Mouse (Mus musculus) hindbrain, embryonic 10.5 days (tissue): ENCODE results near the gene Ift46. TPM values are rescaled to one million over a fixed set of nuclear protein-coding genes. Genes with fewer than 3 reads are reported as not detected.
"Not testable (repeated sequence)": the region's sequence is repeated elsewhere in the genome, so short reads cannot be mapped to it uniquely, and the experiment has no call there.

ENCODE experiments used
- DNase-seq: peaks from one replicate; pipeline ENCODE4 v3.0.0-alpha.2; 2017; ENCODE audit warnings: low spot score
- H3K27ac ChIP-seq: fragments of 300-500 bp; sonication (generic); 2 replicates; pipeline ENCODE4 v1.5.1; 2016; ENCODE audit warnings: mild to moderate bottlenecking, moderate library complexity
- H3K27me3 ChIP-seq: fragments of 300-500 bp; sonication (generic); 2 replicates; pipeline ENCODE4 v1.6.1; 2016; ENCODE audit warnings: mild to moderate bottlenecking; ENCODE audit not compliant: poor library complexity, insufficient read depth, severe bottlenecking
- H3K36me3 ChIP-seq: fragments of 300-500 bp; sonication (generic); 2 replicates; pipeline ENCODE4 v1.6.1; 2016; ENCODE audit warnings: mild to moderate bottlenecking, moderate library complexity
- H3K4me1 ChIP-seq: fragments of 300-500 bp; sonication (generic); replicated peaks from 2 replicates; pipeline ENCODE4 v1.6.1; 2016; ENCODE audit warnings: mild to moderate bottlenecking
- H3K4me3 ChIP-seq: fragments of 300-500 bp; sonication (generic); 2 replicates; pipeline ENCODE4 v1.5.1; 2016; ENCODE audit warnings: mild to moderate bottlenecking, moderate library complexity
- H3K9me3 ChIP-seq: fragments of 300-500 bp; sonication (generic); 2 replicates; pipeline ENCODE4 v1.6.1; 2016; ENCODE audit warnings: mild to moderate bottlenecking, moderate library complexity
- WGBS: fragments of 180-500 bp; shearing (Covaris S2); methylation state at CpG from one replicate; pipeline ENCODE4 v1.1.7; 2016; 5-methylcytosine and 5-hydroxymethylcytosine counted together
- polyA plus RNA-seq: library from polyadenylated mRNA; unstranded; fragments of >200 nt; fragmentation: Nextera tagmentation; extraction: Ambion mirVana; gene quantifications from 2 replicates; pipeline ENCODE4 v1.2.1, GENCODE M21; 2016

Gene Ift46
- polyA plus RNA-seq, 1 experiment from 2014 or later: 152 TPM

DNA sequence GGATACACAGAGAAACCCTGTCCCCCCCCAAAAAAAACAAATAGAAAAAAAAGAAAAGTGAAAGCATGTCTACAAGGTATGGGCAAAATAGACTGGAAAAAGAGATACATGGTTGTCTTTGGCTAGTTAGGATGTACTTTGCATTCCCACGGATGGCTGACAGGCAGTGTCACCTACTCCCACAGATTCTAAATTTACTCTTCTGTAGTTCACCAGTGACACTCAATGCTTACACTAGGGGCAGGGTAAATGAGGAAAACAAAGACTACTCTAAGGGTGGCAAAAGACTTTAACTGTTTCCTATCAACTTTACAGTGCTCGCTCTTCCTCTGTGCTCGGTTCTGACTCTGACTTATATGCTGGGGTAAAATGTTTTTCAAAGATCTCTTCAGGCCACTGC, 21.0 kb upstream of the Ift46 start:
- 93% methylated on average over 3 of the region's 3 CpGs for WGBS
- Histone ChIP-seq H3K4me1 (no peaks in the 10 kb centered on the region), H3K27ac (no peak overlapping the region), H3K4me3 (no peak overlapping the region), H3K36me3 (peaks cover 100% of the 10 kb centered on the region), H3K9me3 (no peaks in the 10 kb centered on the region), H3K27me3 (no peaks in the 10 kb centered on the region)
- no peak for DNase-seq

DNA sequence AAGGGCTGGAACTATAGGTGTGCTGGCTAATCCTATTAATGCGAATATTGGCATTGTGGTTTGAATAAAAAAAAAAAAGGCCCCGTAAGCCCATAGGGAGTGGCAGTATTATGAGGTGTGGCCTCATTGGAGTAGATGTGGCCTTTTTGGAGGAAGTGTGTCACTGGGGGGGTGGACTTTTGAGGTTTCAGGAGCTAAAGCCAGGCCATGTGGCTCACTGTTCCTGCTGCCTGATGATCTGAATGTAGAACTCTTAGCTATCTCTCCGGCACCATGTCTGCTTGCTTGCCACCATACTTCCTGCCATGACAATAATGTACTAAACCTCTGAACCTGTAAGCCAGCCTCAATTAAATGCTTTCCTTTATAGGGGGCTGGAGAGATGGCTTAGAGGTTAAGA, 20.4 kb upstream of the Ift46 start:
- Histone ChIP-seq H3K27ac (no peak overlapping the region), H3K4me3 (no peak overlapping the region), H3K9me3 (no peaks in the 10 kb centered on the region), H3K36me3 (peaks cover 100% of the 10 kb centered on the region), H3K27me3 (no peaks in the 10 kb centered on the region), H3K4me1 (no peaks in the 10 kb centered on the region)
- WGBS: 95% methylated on average over 3 of the region's 3 CpGs
- no peak for DNase-seq

GRCm38 (mm10) chr9:44748473-44748872, 19.2 kb upstream of the Ift46 start:
- Histone ChIP-seq H3K9me3 (no peaks in the 10 kb centered on the region), H3K27ac (no peak overlapping the region), H3K4me1 (no peaks in the 10 kb centered on the region), H3K36me3 (peaks cover 100% of the 10 kb centered on the region), H3K27me3 (no peaks in the 10 kb centered on the region), H3K4me3 (no peak overlapping the region)
- whole genome bisulfite sequencing: 86% methylated on average over 7 of the region's 7 CpGs
- DNase-seq: no peak

- H3K36me3 ChIP-seq: peaks cover 53% of the 10 kb centered on the region
- H3K27me3 ChIP-seq: no peaks in the 10 kb centered on the region
- no peak for DNase-seq
- WGBS: 85% methylated on average over 2 of the region's 2 CpGs
- no peaks in the 10 kb centered on the region for H3K9me3 ChIP-seq
- H3K27ac ChIP-seq: no peak overlapping the region
- no peak overlapping the region for H3K4me3 ChIP-seq
- H3K4me1 ChIP-seq: peaks cover 11% of the 10 kb centered on the region
Observed at GRCm38 (mm10) chr9:44760873-44761272, 6.8 kb upstream of the Ift46 start.

- whole genome bisulfite sequencing: 37% methylated on average over 9 of the region's 9 CpGs
- Histone ChIP-seq H3K27ac (peak overlapping the region; percentile 97; the same call in 1 of the 2 replicates), H3K4me1 (peaks cover 22% of the 10 kb centered on the region), H3K4me3 (peak overlapping the region; percentile 100)
- not testable (repeated sequence) for H3K36me3 ChIP-seq, DNase-seq, H3K27me3 ChIP-seq, H3K9me3 ChIP-seq
Observed at GRCm38 (mm10) chr9:44768029-44768394, 304 bp downstream of the Ift46 start.

DNA sequence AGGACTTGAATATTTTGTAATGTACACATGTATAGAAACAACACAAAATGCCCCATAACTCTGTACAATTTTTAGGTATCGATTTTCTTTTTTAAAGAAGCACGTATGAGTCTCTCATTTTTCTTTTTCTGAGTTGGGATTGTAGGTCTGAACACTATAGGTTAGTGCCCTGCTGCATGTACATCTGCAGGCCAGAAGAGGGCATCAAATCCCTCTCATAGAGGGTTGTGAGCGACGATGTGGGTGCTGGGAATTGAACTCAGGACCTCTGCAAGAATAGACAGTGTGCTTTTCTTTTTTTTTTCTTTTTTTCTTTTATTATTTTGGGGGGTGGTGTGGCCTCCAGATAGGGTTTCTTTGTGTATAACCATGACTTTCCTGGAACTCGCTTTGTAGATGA, 3.7 kb downstream of the Ift46 start:
- DNase-seq: no peak
- H3K36me3 ChIP-seq: peaks cover 20% of the 10 kb centered on the region
- no peak overlapping the region for H3K27ac ChIP-seq
- H3K27me3 ChIP-seq: no peaks in the 10 kb centered on the region
- peaks cover 13% of the 10 kb centered on the region for H3K4me1 ChIP-seq
- H3K9me3 ChIP-seq: no peaks in the 10 kb centered on the region
- 93% methylated on average over 5 of the region's 5 CpGs for WGBS
- no peak overlapping the region for H3K4me3 ChIP-seq

DNA sequence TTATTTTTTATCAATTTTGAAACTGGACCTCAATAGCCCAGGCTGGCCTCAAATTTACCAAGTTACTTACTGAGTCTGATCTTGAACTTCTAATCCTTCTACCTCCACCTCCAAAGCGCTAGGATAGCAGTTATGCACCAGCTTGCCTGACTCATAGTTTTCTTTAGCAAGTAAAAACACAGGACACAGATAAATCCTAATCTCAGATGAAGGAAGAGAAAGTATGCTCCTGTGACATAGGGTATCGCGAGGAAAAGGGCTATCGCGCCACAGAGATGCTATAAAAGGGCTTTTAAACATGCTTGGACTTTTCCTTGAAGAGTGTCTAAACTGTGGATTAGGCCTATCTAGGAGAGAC, 4.7 kb downstream of the Ift46 start:
- H3K4me3 ChIP-seq: peak overlapping the region; percentile 72
- H3K36me3 ChIP-seq: peaks cover 24% of the 10 kb centered on the region
- peaks cover 7% of the 10 kb centered on the region for H3K4me1 ChIP-seq
- no peak for DNase-seq
- no peaks in the 10 kb centered on the region for H3K27me3 ChIP-seq
- H3K9me3 ChIP-seq: no peaks in the 10 kb centered on the region
- H3K27ac ChIP-seq: no peak overlapping the region
- 22% methylated on average over 5 of the region's 5 CpGs for WGBS

DNA sequence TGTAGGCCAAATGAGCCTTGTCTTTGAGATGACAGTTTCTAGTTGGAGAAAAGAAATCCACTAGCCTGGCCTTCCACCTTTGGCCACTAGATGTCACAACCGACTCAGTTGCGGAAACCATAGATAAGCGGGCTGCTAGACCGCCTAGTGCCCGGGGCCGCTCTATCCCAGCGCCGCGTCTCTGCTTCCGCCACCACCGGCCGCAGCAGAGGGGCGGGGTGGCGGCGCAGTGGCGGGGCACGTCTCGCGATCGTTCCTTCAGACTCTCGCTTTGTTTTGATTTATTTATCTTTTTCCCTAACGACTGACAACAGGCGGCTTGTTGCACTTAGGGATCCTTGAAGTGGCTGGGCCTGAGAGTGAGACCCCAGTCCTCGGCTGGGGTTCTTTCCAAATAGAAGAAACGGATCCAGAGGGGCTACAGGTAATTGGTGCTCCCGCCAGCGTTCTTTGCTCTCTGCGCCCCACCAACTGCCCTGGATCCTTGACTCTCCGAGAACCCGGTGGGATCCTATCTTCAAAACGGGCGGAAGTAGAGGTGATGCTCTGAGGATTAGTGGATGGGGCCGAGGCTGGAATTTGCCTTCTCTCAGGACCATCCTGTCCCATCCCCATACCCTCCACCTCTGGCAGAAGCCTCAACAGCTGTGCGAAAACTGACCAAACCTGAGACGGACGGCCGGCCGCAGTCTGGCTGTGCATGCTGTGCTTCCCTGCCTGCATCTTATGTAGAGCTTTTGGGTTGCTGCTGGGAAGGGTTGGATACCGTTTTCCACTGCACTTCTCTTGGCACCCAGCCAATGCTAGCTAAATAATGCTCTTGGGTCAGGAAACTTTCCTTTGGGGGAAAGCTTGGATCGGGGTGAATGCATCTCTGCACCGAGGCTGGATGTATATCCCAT, 5.3 kb downstream of the Ift46 start:
- Histone ChIP-seq H3K27ac (peak overlapping the region; percentile 89), H3K9me3 (no peaks in the 10 kb centered on the region), H3K27me3 (no peaks in the 10 kb centered on the region), H3K4me3 (peak overlapping the region; percentile 72), H3K36me3 (peaks cover 24% of the 10 kb centered on the region), H3K4me1 (peaks cover 7% of the 10 kb centered on the region)
- peak; percentile 93 for DNase-seq
- WGBS: under 1% methylated on average over 41 of the region's 41 CpGs

DNA sequence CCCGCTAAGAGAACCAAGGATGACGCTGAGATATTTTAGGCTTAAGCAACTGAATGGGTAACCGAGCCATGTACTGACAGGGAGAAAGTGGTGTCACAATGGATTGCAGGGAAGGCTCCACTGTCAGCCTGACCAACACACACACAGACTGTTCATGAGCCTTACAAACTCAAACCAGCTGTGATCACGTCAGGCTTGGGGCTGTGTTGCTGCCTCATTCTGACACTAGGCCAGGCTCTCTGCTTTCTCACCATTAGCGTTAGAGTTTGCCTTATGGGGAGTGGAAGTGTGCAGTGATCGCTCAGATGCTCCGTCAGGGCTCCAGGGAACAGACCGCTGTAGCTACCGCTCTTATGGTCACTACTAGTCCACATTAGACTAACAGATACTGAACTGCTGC, 25.1 kb downstream of the Ift46 start:
- no peaks in the 10 kb centered on the region for H3K4me1 ChIP-seq
- H3K4me3 ChIP-seq: no peak overlapping the region
- peaks cover 13% of the 10 kb centered on the region for H3K27me3 ChIP-seq
- H3K36me3 ChIP-seq: peaks cover 52% of the 10 kb centered on the region
- no peaks in the 10 kb centered on the region for H3K9me3 ChIP-seq
- 80% methylated on average over 9 of the region's 9 CpGs for WGBS
- H3K27ac ChIP-seq: no peak overlapping the region
- no peak for DNase-seq

- Histone ChIP-seq H3K9me3 (no peaks in the 10 kb centered on the region), H3K4me1 (peaks cover 25% of the 10 kb centered on the region), H3K36me3 (no peaks in the 10 kb centered on the region), H3K27me3 (peaks cover 54% of the 10 kb centered on the region), H3K27ac (no peak overlapping the region), H3K4me3 (peak overlapping the region; percentile 67)
- whole genome bisulfite sequencing: 40% methylated on average over 7 of the region's 7 CpGs
- no peak for DNase-seq
Observed at GRCm38 (mm10) chr9:44798298-44798697, 30.6 kb downstream of the Ift46 start.

DNA sequence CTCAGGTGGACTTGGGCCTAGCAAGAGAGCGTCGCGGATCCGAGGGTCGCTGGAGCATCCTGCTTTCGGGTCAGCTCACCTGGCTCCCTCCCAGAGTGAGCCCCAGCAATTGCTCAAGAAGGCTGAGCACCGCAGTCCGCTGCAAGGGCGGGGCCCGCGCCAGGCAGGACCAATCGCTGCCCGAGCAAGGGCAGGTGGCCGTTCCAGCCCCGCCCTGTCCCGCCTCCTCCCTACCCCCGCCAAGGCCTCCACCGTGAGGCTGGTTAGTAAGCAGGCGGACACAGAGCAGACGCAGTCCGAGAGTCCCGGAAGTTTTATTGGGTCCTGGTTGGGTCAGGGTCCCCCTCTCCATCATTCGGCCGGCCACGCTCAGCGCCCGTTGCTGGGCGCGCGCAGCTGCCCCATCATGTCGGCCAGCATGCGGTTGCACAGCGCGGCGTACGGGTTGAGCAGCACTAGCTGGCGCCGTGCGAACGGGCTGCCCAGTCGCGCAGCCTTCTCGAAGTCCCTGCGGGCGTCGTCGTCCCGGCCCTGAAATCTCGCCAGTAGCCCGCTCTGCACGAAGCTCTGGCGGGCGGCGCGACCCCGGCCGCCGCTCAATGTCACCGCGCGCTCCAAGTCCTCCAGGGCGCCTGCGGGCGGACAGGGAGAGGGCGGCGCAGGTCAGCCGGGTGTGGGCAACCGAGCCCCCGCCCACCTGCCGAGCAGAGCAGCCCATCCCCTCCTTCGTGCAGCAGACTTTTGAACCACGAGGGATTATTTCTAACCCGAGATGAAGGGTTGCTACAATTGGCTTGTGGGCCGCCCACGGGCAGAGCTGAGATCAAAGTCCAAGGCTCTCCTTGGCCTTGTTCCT, 31.6 kb downstream of the Ift46 start, which contains the start of gene Tmem25:
Tmem25 (minus strand) TSS at position 206 of the 856 bp plus-strand sequence.
- Histone ChIP-seq H3K27me3 (peaks cover 54% of the 10 kb centered on the region), H3K36me3 (no peaks in the 10 kb centered on the region), H3K4me1 (peaks cover 25% of the 10 kb centered on the region), H3K4me3 (peak within 1 kb of the TSS; percentile 67), H3K27ac (peak within 1 kb of the TSS; percentile 87), H3K9me3 (no peaks in the 10 kb centered on the region)
- DNase-seq: peak; percentile 86
- WGBS: under 1% methylated on average over 75 of the region's 75 CpGs

DNA sequence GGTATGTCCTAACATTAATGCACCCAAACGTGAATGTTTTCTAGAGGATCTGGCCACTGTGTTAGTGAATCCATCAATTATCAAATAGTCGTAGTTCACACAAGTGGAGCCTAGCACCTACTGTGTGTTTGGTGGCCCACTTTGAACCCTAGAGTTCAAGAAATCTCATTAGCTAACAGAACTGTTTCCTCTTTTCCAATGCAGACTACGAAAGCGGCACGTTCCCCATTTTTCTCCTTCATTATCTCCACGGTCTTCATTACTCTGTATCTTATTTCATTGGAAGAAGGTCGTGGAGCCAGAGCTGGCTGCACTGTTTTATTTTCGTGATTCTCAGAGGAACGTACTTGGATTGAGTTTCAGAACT, 32.2 kb downstream of the Ift46 start:
- peaks cover 5% of the 10 kb centered on the region for H3K36me3 ChIP-seq
- WGBS: 45% methylated on average over 9 of the region's 9 CpGs
- peak overlapping the region; percentile 67 for H3K4me3 ChIP-seq
- peak overlapping the region; percentile 87 for H3K27ac ChIP-seq
- DNase-seq: no peak
- peaks cover 25% of the 10 kb centered on the region for H3K4me1 ChIP-seq
- H3K27me3 ChIP-seq: peaks cover 54% of the 10 kb centered on the region
- no peaks in the 10 kb centered on the region for H3K9me3 ChIP-seq

DNA sequence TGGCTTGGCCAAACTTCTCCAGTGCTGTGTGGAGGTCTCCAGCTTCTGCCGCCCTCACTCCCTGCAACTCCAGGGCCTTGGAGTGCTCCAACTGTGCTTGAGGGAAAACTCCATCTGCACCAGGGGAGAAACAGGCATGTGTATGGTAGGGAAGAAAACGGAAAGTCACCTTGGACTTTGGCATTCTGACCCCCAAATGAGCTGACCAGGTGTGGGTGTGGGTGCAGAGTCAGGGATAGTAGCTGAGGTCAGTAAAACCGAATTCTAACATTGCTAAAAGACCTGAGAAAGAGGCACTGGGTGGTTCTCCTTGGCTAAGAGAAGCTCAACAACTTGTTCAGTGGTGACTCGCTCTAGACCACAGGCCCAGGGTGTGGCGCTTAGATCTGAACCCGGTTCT, 34.0 kb downstream of the Ift46 start:
- H3K4me3 ChIP-seq: no peak overlapping the region
- peaks cover 22% of the 10 kb centered on the region for H3K36me3 ChIP-seq
- H3K4me1 ChIP-seq: peaks cover 25% of the 10 kb centered on the region
- no peak for DNase-seq
- no peaks in the 10 kb centered on the region for H3K9me3 ChIP-seq
- WGBS: 83% methylated on average over 6 of the region's 6 CpGs
- H3K27me3 ChIP-seq: peaks cover 48% of the 10 kb centered on the region
- no peak overlapping the region for H3K27ac ChIP-seq
